Mouse (Mus musculus) liver, embryonic 12.5 days (tissue): ENCODE measurements around the gene Trim63. TPM values are rescaled to one million over a fixed set of nuclear protein-coding genes. Genes with fewer than 3 reads are reported as not detected.
A peak's percentile ranks its signal among the peaks of the same experiment; 100 is the strongest.
"Not testable (repeated sequence)": the region's sequence is repeated elsewhere in the genome, so short reads cannot be mapped to it uniquely, and the experiment has no call there.

Experiments used
- ATAC-seq: fragments of 200-750 bp; cut with Nextera tagmentation; 2 replicates; pipeline ENCODE4 v1.8.0; 2017; ENCODE audit warnings: moderate number of reproducible peaks, mild to moderate bottlenecking, moderate library complexity
- H3K27ac ChIP-seq: fragments of 300-500 bp; sonication (generic); 2 replicates; pipeline ENCODE4 v1.5.1; 2016; ENCODE audit warnings: mild to moderate bottlenecking
- H3K27me3 ChIP-seq: fragments of 300-500 bp; sonication (generic); replicated peaks from 2 replicates; pipeline ENCODE4 v1.6.1; 2016; ENCODE audit warnings: mild to moderate bottlenecking, moderate library complexity
- H3K36me3 ChIP-seq: fragments of 300-500 bp; sonication (generic); 2 replicates; pipeline ENCODE4 v1.6.1; 2016; ENCODE audit warnings: mild to moderate bottlenecking, moderate library complexity
- H3K4me1 ChIP-seq: fragments of 300-500 bp; sonication (generic); 2 replicates; pipeline ENCODE4 v1.6.1; 2016
- H3K4me2 ChIP-seq: fragments of 300-500 bp; sonication (generic); 2 replicates; pipeline ENCODE4 v1.6.1; 2016; ENCODE audit warnings: mild to moderate bottlenecking, moderate library complexity
- H3K4me3 ChIP-seq: fragments of 300-500 bp; sonication (generic); 2 replicates; pipeline ENCODE4 v1.5.1; 2016; ENCODE audit warnings: mild to moderate bottlenecking, moderate library complexity
- H3K9ac ChIP-seq: fragments of 300-500 bp; sonication (generic); 2 replicates; pipeline ENCODE4 v1.6.1; 2016; ENCODE audit warnings: mild to moderate bottlenecking, moderate library complexity
- H3K9me3 ChIP-seq: fragments of 300-500 bp; sonication (generic); replicated peaks from 2 replicates; pipeline ENCODE4 v1.6.1; 2016; ENCODE audit warnings: mild to moderate bottlenecking, moderate library complexity
- WGBS: fragments of 180-500 bp; shearing (Covaris S2); methylation state at CpG from one replicate; pipeline ENCODE4 v1.1.7; 2016; ENCODE audit not compliant: insufficient replicate concordance; 5-methylcytosine and 5-hydroxymethylcytosine counted together
- polyA plus RNA-seq: library from polyadenylated mRNA; unstranded; fragments of >200 nt; fragmentation: Nextera tagmentation; extraction: Ambion mirVana; gene quantifications from 2 replicates; pipeline ENCODE4 v1.2.1, GENCODE M21; 2016

The Trim63 gene
- polyA plus RNA-seq, result 0.20 and 0.23 TPM in 2 replicates

DNA sequence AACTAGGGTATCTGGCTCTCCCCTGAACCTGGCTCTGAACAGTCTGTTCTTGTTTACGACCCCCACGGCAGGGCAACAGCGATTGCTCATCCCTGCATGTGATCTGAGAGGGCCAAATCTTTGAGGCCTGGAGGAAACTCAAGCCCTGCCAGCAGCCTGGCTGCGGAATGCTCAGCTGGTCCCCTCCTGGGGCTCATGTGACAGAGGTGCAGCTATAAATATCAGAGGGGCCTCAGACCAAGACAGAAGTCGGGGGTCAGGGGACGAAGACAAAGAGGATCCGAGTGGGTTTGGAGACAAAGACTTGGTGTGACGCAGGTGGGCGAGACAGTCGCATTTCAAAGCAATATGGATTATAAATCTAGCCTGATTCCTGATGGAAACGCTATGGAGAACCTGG lies at the start of gene Trim63:
Gene Trim63 (plus strand): TSS at position 245 of the 400 bp plus-strand sequence.
- H3K9me3 ChIP-seq, result peaks cover 5% of the 10 kb centered on the region
- no peaks in the 10 kb centered on the region for H3K36me3 ChIP-seq
- no peak within 1 kb of the TSS for H3K4me2 ChIP-seq
- no peak within 1 kb of the TSS for H3K27ac ChIP-seq
- no peak within 1 kb of the TSS for H3K4me3 ChIP-seq
- 32% methylated on average over 11 of the region's 11 CpGs for whole genome bisulfite sequencing
- H3K27me3 ChIP-seq, result peaks cover 28% of the 10 kb centered on the region
- no peaks in the 10 kb centered on the region for H3K4me1 ChIP-seq
- H3K9ac ChIP-seq, result no peak within 1 kb of the TSS
- ATAC-seq, result no peak

DNA sequence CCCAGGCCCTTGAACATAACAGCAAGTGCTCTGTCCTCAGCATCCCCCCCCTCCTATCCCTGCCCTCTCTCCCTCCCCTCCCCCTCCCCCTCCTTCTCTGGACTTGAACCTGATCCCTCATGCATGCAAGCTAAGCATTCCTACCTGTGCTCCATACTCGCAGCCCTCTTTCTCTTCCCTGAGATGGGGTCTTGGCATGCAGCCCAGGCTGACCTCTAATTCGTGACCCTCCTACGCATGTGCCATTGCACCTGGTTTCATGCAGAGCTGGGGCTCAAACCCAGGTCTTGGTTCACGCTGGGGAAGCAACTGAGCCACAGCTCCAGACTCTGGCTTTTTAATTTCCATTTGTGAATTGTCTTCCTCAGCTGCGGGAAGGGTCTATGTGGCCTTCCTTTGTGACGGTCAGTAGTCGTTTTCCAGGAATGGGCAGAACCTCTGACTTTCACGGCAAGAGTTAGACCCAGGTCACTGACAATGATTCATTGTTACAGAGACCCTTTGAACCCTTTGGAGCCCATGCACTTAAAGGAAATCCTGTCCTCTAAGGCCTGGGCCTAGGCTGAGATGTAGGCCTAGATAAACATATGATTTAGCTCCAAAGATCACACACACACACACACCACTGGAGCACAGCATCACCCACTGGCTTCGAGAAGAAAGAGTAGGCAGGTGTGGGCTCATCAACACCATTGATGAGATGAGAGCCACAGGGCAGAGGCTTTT lies 48.9 kb upstream of the Trim63 start:
- no peaks in the 10 kb centered on the region for H3K27me3 ChIP-seq
- H3K9ac ChIP-seq, result no peak overlapping the region
- H3K4me1 ChIP-seq, result no peaks in the 10 kb centered on the region
- ATAC-seq, result no peak
- no peaks in the 10 kb centered on the region; the same call in 1 of the 2 replicates for H3K9me3 ChIP-seq
- WGBS, result 62% methylated on average over 9 of the region's 9 CpGs
- H3K27ac ChIP-seq, result no peak overlapping the region
- H3K4me2 ChIP-seq, result no peak overlapping the region
- H3K36me3 ChIP-seq, result no peaks in the 10 kb centered on the region
- no peak overlapping the region for H3K4me3 ChIP-seq

DNA sequence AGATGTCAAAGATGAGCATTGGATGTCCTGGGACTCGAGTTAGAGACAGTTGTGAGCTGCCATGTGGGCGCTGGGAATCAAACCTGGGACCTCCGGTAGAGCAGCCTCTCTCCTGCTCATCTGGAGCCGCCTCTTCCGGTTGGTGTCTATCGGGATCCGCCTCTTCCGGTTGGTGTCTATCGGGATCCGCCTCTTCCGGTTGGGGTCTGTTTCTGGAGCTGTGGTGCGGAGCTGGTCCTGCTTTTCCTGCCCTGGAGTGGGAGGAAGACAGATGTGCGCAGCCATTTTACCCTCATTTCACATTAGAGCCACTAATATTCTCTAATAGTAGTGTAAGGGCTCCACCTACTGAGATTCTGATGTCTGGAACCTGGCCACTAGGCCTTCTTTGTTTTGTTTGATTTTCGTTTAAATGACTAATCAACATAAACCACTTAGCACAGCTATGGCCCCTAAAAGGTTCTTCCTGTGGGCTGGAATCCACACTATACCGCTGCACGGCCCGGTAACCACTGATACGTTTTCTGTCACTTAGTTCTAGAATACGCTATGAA lies 46.7 kb upstream of the Trim63 start:
- H3K27ac ChIP-seq, result no peak overlapping the region
- WGBS, result 74% methylated on average over 19 of the region's 19 CpGs
- no peaks in the 10 kb centered on the region for H3K27me3 ChIP-seq

DNA sequence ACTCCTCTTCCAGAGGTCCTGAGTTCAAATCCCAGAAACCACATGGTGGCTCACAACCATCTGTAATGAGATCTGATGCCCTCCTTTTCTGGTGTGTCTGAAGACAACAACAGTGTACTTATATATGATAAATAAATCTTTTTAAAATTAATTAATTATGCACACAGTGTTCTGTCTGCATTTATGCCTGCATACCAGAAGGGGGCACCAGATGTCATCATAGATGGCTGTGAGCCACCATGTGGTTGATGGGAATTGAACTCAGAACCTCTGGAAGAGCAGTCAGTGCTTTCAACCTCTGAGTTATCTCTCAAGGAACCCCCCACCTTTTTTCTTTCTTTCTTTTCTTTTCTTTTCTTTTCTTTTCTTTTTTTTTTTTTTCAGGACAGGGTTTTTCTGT lies 45.3 kb upstream of the Trim63 start:
- not testable (repeated sequence) for H3K4me3 ChIP-seq, H3K27ac ChIP-seq, H3K36me3 ChIP-seq, H3K9me3 ChIP-seq, H3K4me2 ChIP-seq, ATAC-seq, H3K9ac ChIP-seq, H3K27me3 ChIP-seq
- peaks cover 29% of the 10 kb centered on the region for H3K4me1 ChIP-seq

More for the DNA sequence above, 46.7 kb upstream of the Trim63 start:
- Histone ChIP-seq H3K4me2 (no peak overlapping the region), H3K36me3 (no peaks in the 10 kb centered on the region), H3K9ac (no peak overlapping the region), H3K4me1 (peaks cover 15% of the 10 kb centered on the region), H3K9me3 (no peaks in the 10 kb centered on the region; the same call in 1 of the 2 replicates), H3K4me3 (no peak overlapping the region)
- no peak for ATAC-seq

DNA sequence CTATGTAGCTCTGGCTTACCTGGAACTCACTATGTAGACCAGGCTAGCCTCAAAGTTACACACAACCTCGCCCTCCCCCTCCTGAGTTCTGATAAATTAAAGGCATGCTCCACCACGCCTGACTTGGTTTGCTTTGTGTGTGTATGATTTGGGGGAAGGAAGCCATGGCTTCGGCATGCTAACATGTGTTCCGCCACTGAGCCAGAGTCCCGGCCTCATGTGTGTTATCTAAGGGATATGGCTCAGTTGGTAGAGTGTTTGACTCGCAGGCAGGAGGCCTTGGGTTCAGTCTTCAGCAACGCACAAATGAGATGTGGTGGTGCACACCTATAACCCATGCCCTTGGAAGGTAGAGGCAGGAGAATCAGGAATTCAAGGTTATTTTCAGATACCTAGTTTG lies 42.9 kb upstream of the Trim63 start:
- Histone ChIP-seq H3K9ac (no peak overlapping the region), H3K4me3 (no peak overlapping the region), H3K36me3 (peaks cover 16% of the 10 kb centered on the region), H3K4me2 (no peak overlapping the region), H3K27ac (no peak overlapping the region), H3K9me3 (no peaks in the 10 kb centered on the region), H3K4me1 (peaks cover 30% of the 10 kb centered on the region), H3K27me3 (no peaks in the 10 kb centered on the region)
- WGBS, result 70% methylated on average over 7 of the region's 7 CpGs
- ATAC-seq, result no peak

DNA sequence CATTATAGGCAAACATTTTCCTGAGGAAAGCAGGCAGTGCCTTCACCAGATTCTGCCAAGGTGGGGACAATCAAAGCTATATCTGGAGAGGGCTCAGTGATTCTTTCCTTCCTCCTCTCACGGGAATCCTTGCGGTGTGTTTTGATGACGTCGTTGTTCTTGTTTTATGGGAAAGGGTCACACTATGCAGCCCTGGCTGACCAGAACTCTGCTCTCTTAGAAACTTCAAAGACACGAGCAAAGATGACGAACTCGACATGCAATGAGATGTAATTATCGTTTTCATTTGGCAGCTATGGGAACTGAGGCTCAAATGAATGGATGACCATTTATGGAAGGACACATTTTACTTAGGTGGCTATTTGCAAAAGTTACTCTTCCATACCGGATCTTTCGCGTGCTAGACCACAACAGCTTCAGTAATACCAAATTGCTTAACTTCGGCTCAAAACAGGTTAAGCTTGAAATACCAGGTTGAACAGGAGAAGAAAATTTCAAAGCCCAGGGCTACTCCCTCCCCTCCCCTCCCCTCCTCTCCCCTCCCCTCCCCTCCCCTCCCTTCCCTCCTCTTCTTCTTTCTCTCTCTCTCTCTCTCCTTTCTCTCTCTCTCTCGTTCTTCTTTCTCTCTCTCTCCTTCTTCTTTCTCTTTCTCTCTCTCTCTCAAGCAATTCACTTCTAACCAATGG lies 42.0 kb upstream of the Trim63 start:
- H3K27ac ChIP-seq, result peak overlapping the region; percentile 91
- H3K36me3 ChIP-seq, result peaks cover 25% of the 10 kb centered on the region
- H3K9ac ChIP-seq, result peak overlapping the region; percentile 68
- no peaks in the 10 kb centered on the region for H3K27me3 ChIP-seq
- 11% methylated on average over 12 of the region's 13 CpGs for WGBS
- peak overlapping the region; percentile 49 for H3K4me3 ChIP-seq
- H3K4me1 ChIP-seq, result peaks cover 30% of the 10 kb centered on the region
- no peaks in the 10 kb centered on the region for H3K9me3 ChIP-seq
- peak overlapping the region; percentile 73 for H3K4me2 ChIP-seq
- peak; percentile 56 for ATAC-seq

DNA sequence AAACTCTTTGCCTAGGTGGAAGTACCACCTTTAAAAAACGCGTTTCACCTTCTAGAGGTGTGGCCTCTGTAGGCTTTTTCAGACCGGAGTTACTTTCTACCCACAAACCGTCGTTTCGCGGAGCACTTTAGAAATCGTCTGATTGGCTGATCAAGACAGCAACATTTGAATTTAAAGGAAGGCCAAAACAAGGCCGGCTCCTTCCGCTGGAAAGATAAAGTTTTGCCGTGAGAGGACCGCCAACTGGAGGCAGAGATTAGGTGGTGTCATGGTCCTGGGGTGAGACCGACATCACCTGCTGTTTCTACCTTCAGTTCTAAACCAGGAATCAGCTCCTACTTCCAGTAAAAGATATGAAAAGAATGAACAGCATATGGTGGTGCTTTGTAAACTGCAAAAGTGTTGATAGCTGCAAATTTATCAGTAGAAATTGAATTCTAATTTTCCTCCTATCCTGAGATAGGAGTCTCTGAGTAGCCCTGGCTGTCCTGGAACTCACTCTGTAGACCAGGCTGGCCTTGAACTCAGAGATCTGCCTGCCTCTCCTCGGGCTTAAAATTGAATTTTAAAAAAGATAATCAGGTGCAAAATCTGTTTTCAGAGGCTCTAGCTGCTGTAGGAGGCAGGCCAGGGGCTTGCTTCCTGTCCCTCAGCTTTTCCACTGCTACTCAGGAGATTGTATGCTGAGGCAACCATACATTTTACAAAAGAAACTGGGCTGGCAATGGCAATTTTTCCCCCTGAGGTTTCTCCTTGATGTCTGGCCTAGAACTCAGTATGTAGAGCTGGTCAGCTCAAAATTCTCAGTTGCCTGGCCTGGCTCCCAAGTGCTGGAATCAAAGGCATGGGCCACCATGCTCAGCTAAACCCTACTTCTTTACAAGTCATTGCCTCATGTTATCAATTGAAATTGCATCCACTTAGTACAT lies 41.2 kb upstream of the Trim63 start:
- peak overlapping the region; percentile 73 for H3K4me2 ChIP-seq
- H3K36me3 ChIP-seq, result peaks cover 33% of the 10 kb centered on the region
- H3K27me3 ChIP-seq, result no peaks in the 10 kb centered on the region
- peak overlapping the region; percentile 49 for H3K4me3 ChIP-seq
- peaks cover 30% of the 10 kb centered on the region for H3K4me1 ChIP-seq
- H3K9me3 ChIP-seq, result no peaks in the 10 kb centered on the region
- WGBS, result 2% methylated on average over 14 of the region's 14 CpGs
- peak overlapping the region; percentile 91 for H3K27ac ChIP-seq
- peak overlapping the region; percentile 68 for H3K9ac ChIP-seq
- ATAC-seq, result peak; percentile 94

DNA sequence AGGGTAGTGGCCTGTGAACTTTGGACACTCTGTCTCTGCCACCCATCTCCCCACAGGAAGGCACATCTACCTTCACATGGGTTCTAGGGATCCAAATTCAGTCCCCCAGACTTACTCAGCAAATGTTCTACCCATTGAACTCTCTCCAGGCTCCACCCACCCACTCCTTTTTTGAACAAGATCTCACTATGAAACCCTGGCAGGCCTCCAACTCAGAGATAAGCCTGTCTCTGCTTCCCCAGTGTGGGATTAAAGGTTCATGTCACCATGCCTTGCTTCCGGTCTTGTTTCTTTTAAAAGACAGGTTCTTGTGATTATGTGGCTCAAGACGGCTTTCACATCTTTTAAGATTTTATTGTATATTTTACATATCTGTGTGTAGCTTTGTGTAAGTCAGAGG lies 30.0 kb upstream of the Trim63 start:
- H3K36me3 ChIP-seq, result peaks cover 49% of the 10 kb centered on the region
- H3K9me3 ChIP-seq, result no peaks in the 10 kb centered on the region
- WGBS, result 18% methylated on average over 2 of the region's 2 CpGs
- H3K4me1 ChIP-seq, result peaks cover 46% of the 10 kb centered on the region
- H3K4me3 ChIP-seq, result peak overlapping the region; percentile 93
- peak overlapping the region; percentile 82 for H3K4me2 ChIP-seq
- no peaks in the 10 kb centered on the region for H3K27me3 ChIP-seq
- ATAC-seq, result peak; percentile 50
- peak overlapping the region; percentile 97 for H3K9ac ChIP-seq
- peak overlapping the region; percentile 99 for H3K27ac ChIP-seq

DNA sequence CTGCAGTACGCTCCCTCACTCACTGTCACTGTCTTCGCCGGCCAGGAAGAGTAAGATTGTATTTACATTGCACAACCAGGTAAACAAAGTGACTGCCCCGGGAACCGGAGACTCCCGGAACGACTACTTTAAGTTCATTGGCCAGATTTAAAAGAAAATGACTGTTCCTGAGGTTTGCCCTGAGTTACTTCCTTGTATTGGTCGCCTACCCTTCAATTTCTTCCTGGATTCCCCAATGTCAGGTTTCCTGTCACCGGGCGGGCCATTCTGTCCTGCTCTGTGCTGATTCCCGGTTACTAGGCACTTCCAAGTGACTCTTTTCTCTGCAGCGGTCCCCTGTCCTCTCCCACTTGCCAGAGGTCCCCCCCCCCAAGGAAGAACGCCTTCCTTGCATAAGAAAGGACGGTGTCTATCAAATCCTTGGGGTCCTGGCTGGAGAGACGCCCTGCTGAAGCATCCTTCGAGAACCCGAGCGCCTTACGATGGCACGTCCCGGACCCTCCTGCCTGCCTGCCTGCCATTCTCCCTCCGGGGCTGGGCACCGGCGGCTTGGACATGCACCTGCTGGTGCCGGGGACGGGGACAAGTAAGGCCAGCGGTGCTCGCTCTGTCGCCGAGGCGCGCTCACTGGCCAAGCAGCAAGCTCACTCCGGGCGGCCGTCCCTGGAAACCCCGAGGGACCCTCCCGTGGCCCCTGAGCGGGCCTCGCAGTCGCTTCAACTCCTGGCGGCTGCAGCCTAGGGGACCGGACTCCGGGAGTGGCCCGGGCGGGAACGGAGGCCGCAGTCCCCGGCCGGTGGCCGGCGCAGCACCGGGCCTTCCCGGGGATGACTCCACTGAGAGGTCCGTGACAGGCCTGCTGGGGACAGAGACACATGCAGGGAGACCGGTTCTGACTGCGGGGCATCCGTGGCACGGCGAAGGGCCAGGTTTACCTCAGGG lies 28.4 kb upstream of the Trim63 start:
- Histone ChIP-seq H3K4me2 (peak overlapping the region; percentile 82), H3K9ac (peak overlapping the region; percentile 97), H3K27ac (peak overlapping the region; percentile 99), H3K36me3 (peaks cover 33% of the 10 kb centered on the region), H3K4me1 (peaks cover 49% of the 10 kb centered on the region), H3K4me3 (peak overlapping the region; percentile 93), H3K27me3 (no peaks in the 10 kb centered on the region), H3K9me3 (no peaks in the 10 kb centered on the region)
- WGBS, result 2% methylated on average over 59 of the region's 59 CpGs
- ATAC-seq, result peak; percentile 29

DNA sequence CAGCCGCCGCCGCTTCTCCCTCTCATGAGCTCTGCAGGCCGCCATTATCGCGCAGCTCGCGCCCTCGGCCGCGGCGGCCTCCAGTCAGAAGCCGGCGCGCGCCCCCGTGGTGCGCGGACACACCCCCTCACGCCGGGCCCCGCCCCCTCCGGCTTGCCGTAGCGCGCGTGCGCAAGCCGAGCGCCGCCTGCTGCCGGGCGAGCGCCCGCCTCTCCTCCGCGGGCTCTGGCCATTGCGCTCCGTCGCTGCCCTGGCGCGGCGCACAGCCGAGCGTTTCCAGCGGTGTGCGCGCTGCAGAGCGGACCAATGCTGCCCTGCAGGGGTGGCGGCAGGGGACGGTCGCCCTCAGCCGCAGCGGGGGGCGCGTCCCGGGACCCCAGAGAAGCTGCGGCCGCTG lies 27.8 kb upstream of the Trim63 start:
- H3K4me2 ChIP-seq, result peak overlapping the region; percentile 82
- peak overlapping the region; percentile 99 for H3K27ac ChIP-seq
- H3K27me3 ChIP-seq, result no peaks in the 10 kb centered on the region
- H3K9me3 ChIP-seq, result no peaks in the 10 kb centered on the region
- ATAC-seq, result peak; percentile 88
- peaks cover 49% of the 10 kb centered on the region for H3K4me1 ChIP-seq
- peak overlapping the region; percentile 97 for H3K9ac ChIP-seq
- H3K4me3 ChIP-seq, result peak overlapping the region; percentile 93
- H3K36me3 ChIP-seq, result peaks cover 26% of the 10 kb centered on the region
- 1% methylated on average over 58 of the region's 59 CpGs for WGBS
